Mouse (Mus musculus): ENCODE results near the gene Slc35f5. TPM values are rescaled to one million over a fixed set of nuclear protein-coding genes. Genes with fewer than 3 reads are reported as not detected.

The Slc35f5 gene
- polyA plus RNA-seq (2012; rRNA removed) = 32.0 and 36.3 TPM in 2 replicates

DNA sequence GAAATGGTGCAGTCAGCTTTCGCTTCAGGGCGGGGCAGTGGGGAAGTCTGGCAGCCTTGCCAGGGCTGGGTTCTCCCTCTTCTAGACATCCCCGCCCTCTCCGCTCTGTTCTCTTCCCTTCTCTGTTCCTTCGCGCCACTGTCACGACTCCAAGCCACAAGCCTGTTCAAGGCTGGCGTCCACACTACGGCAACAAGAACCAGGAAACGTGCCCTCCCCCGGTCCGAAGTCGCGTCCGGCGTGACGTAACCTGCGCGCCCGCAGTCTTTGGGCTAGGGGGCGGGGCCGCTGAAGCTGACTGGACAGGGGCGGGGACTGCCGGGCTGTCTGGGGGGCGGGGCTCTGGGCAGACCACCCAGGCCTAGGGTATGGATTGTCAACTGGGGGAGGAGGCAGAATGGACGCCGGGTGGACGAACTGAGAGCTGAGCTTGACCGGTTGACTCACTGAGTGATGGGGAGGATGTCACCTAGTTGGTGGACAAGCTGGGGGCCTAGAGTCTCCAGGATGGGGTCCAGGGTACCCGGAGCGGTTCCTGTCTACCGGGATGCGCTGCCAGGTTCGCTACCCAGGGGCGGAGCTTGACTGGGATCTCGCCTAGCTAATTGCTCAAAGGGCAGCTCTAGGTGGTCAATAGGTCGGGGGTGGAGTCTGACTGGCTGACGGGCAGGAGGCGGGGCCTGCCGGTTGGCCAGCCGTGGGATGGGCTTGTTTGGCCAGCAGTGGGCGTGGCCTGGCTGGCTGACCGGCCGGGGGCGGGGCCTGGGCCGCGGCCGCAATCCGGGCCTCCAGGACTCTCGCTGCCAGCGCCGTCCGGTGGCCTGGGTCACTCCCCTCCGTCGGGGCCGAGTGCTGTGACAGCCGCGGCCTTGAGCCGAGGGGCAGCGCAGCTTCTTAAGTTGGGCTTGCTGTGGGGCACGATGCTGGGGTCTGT, at the start of gene Slc35f5:
Slc35f5 (plus strand) TSS at position 337 of the 934 bp plus-strand sequence.
- H3K4me3 ChIP-seq (ENCODE audit: insufficient read depth, low read depth, low read length) = peak within 1 kb of the TSS; percentile 96
- DNase-seq = peak; percentile 99
- no peaks in the 10 kb centered on the region for H3K27me3 ChIP-seq (replicated peaks; ENCODE audit: control insufficient read depth, insufficient read depth, low read length)
- H3K4me1 ChIP-seq (ENCODE audit: control insufficient read depth, insufficient read depth, low read length) = peaks cover 6% of the 10 kb centered on the region; the same call in 1 of the 2 replicates
- TF ChIP-seq CTCF (conservative IDR thresholded peaks at IDR 0.05; ENCODE audit: insufficient read depth, insufficient read length, low read depth, low read length) = no peak
- peak; percentile 68 for TF ChIP-seq POLR2A (IDR thresholded peaks at IDR 0.05; ENCODE audit: low read depth, low read length)
- WGBS = 1% methylated on average over 61 of the region's 61 CpGs
- peaks cover 1% of the 10 kb centered on the region; the same call in 1 of the 2 replicates for H3K36me3 ChIP-seq (ENCODE audit: control insufficient read depth, insufficient read depth, low read length)
- peak within 1 kb of the TSS; percentile 99 for H3K27ac ChIP-seq (ENCODE audit: insufficient read depth, low read depth, low read length)

- 92% methylated on average over 5 of the region's 5 CpGs for WGBS
- Histone ChIP-seq H3K4me3 (ENCODE audit: insufficient read depth, low read depth, low read length) (no peak overlapping the region), H3K36me3 (ENCODE audit: control insufficient read depth, insufficient read depth, low read length) (no peaks in the 10 kb centered on the region), H3K27me3 (replicated peaks; ENCODE audit: control insufficient read depth, insufficient read depth, low read length) (no peaks in the 10 kb centered on the region), H3K4me1 (ENCODE audit: control insufficient read depth, insufficient read depth, low read length) (peaks cover 5% of the 10 kb centered on the region; the same call in 1 of the 2 replicates), H3K27ac (ENCODE audit: insufficient read depth, low read depth, low read length) (no peak overlapping the region)
- TF ChIP-seq POLR2A (IDR thresholded peaks at IDR 0.05; ENCODE audit: low read depth, low read length) (no peak), CTCF (conservative IDR thresholded peaks at IDR 0.05; ENCODE audit: insufficient read depth, insufficient read length, low read depth, low read length) (no peak)
- DNase-seq = no peak
These were observed 45.7 kb upstream of the Slc35f5 start for GRCm38 (mm10) chr1:125514706-125515105.

DNA sequence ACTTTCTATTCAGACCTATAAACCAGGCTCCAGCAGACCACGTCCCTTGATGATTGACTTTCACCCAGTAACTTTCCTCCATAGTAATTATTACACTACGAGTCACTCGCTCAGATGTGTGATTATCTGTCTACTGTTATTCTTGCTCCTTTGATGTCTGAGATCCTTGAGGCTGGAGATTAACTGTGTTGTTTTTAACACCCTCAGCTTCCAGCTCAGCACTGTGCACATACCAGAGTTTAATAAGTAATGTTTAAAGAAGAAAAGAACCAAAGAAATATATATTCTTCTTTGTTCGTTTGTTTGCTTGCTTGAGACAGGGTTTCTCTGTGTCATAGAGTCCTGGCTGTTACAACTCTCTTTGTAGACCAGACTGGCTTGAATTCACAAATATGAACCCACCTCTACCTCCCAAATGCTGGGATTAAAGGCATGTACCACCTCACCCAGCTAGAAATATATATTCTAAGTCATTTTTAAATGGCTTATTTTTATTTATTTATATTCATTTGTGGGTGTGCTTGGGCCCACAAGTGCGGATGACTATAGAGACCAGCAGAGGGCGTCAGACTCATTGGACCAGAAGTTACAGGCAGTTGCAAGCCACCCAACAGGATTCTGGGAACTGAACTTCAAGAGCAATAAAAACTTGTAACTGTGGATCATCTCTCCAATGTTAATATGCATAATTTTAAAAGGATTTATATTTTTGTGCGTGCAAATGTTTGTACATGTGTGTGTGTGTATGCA, 43.3 kb upstream of the Slc35f5 start:
- peaks cover 5% of the 10 kb centered on the region; the same call in 1 of the 2 replicates for H3K4me1 ChIP-seq (ENCODE audit: control insufficient read depth, insufficient read depth, low read length)
- no peak overlapping the region for H3K27ac ChIP-seq (ENCODE audit: insufficient read depth, low read depth, low read length)
- no peak overlapping the region for H3K4me3 ChIP-seq (ENCODE audit: insufficient read depth, low read depth, low read length)
- 53% methylated on average over 7 of the region's 7 CpGs for WGBS
- no peak for DNase-seq
- H3K36me3 ChIP-seq (ENCODE audit: control insufficient read depth, insufficient read depth, low read length) = no peaks in the 10 kb centered on the region
- no peaks in the 10 kb centered on the region for H3K27me3 ChIP-seq (replicated peaks; ENCODE audit: control insufficient read depth, insufficient read depth, low read length)
- peak; percentile 26; the same call in 1 of the 2 replicates for TF ChIP-seq CTCF (conservative IDR thresholded peaks at IDR 0.05; ENCODE audit: insufficient read depth, insufficient read length, low read depth, low read length)
- TF ChIP-seq POLR2A (IDR thresholded peaks at IDR 0.05; ENCODE audit: low read depth, low read length) = no peak

- no peak for TF ChIP-seq POLR2A (IDR thresholded peaks at IDR 0.05; ENCODE audit: low read depth, low read length)
- TF ChIP-seq CTCF (conservative IDR thresholded peaks at IDR 0.05; ENCODE audit: insufficient read depth, insufficient read length, low read depth, low read length) = peak; percentile 88
- peak; percentile 86 for DNase-seq
- no peak overlapping the region for H3K27ac ChIP-seq (ENCODE audit: insufficient read depth, low read depth, low read length)
- peaks cover 5% of the 10 kb centered on the region; the same call in 1 of the 2 replicates for H3K4me1 ChIP-seq (ENCODE audit: control insufficient read depth, insufficient read depth, low read length)
- no peaks in the 10 kb centered on the region for H3K36me3 ChIP-seq (ENCODE audit: control insufficient read depth, insufficient read depth, low read length)
- WGBS = 24% methylated on average over 5 of the region's 5 CpGs
- no peaks in the 10 kb centered on the region for H3K27me3 ChIP-seq (replicated peaks; ENCODE audit: control insufficient read depth, insufficient read depth, low read length)
- no peak overlapping the region for H3K4me3 ChIP-seq (ENCODE audit: insufficient read depth, low read depth, low read length)
These were observed 41.2 kb upstream of the Slc35f5 start for GRCm38 (mm10) chr1:125519107-125519611.

DNA sequence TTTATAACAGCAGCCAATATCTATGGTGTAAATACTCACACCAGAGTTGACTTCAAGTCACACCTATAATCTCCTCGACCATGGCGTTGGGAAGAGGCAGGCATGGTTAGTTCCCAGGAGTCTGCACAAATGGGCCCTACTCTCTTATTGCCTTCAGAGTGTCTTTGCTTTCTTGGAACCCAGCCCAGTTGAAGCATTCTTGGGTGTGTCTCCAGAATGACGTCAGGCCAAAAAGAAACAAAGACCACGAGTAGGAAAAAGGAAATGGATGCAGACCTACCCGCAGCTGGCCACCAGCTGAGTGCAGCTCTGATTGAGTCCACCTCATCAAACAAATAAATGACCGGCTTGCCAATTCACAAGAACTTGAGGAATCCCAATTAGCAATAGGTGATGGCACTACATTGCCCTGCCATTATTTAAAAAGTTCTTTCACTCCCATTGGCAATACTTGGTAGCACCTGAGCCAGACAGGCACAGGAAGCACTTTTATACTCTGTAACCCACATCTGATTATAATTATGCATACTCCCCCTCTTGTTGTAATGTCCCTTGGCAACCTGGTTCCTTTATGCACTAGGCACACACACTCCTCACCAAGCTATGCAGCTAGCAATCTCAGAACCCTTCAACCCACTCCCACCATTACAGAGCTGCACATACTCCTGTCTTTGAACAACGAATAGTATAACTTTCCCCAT, 34.3 kb upstream of the Slc35f5 start:
- Histone ChIP-seq H3K36me3 (ENCODE audit: control insufficient read depth, insufficient read depth, low read length) (no peaks in the 10 kb centered on the region), H3K4me3 (ENCODE audit: insufficient read depth, low read depth, low read length) (no peak overlapping the region), H3K4me1 (ENCODE audit: control insufficient read depth, insufficient read depth, low read length) (peaks cover 3% of the 10 kb centered on the region; the same call in 1 of the 2 replicates), H3K27ac (ENCODE audit: insufficient read depth, low read depth, low read length) (peak overlapping the region; percentile 60; the same call in 1 of the 2 replicates), H3K27me3 (replicated peaks; ENCODE audit: control insufficient read depth, insufficient read depth, low read length) (no peaks in the 10 kb centered on the region)
- no peak for TF ChIP-seq CTCF (conservative IDR thresholded peaks at IDR 0.05; ENCODE audit: insufficient read depth, insufficient read length, low read depth, low read length)
- no peak for TF ChIP-seq POLR2A (IDR thresholded peaks at IDR 0.05; ENCODE audit: low read depth, low read length)
- WGBS = 38% methylated on average over 7 of the region's 7 CpGs
- peak; percentile 53 for DNase-seq

- no peaks in the 10 kb centered on the region for H3K27me3 ChIP-seq (replicated peaks; ENCODE audit: control insufficient read depth, insufficient read depth, low read length)
- no peak overlapping the region for H3K4me3 ChIP-seq (ENCODE audit: insufficient read depth, low read depth, low read length)
- H3K4me1 ChIP-seq (ENCODE audit: control insufficient read depth, insufficient read depth, low read length) = peaks cover 6% of the 10 kb centered on the region; the same call in 1 of the 2 replicates
- peak overlapping the region; percentile 60; the same call in 1 of the 2 replicates for H3K27ac ChIP-seq (ENCODE audit: insufficient read depth, low read depth, low read length)
- no peaks in the 10 kb centered on the region for H3K36me3 ChIP-seq (ENCODE audit: control insufficient read depth, insufficient read depth, low read length)
- 88% methylated on average over 1 of the region's 1 CpGs for WGBS
- no peak for DNase-seq
- no peak for TF ChIP-seq CTCF (conservative IDR thresholded peaks at IDR 0.05; ENCODE audit: insufficient read depth, insufficient read length, low read depth, low read length)
- TF ChIP-seq POLR2A (IDR thresholded peaks at IDR 0.05; ENCODE audit: low read depth, low read length) = no peak
These were observed 33.8 kb upstream of the Slc35f5 start for GRCm38 (mm10) chr1:125526666-125527004.

Data from kidney, adult 2 months (tissue).